Mouse (Mus musculus): ENCODE results near the gene S100a5. TPM values are rescaled to one million over a fixed set of nuclear protein-coding genes. Genes with fewer than 3 reads are reported as not detected.

The S100a5 gene
- total RNA-seq, 2 experiments from 2014 or later = not detected

DNA sequence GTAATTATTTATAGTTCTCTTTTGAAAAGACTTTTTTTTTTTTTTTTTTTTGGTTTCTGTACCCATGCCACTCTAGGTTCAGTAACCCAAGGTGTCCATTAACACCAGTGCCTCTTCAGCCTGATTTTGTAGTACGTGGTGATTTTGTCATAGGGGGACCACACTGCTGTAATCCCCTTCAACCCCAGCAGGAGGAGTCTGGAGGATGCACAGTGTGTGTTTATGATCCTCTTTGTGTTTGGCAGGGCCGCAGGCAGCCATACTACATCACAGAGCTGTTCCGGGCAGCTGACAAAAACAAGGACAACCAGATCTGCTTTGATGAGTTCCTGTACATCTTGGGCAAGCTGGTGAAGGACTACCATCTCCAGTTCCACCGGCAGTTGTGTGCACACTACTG, 49.1 kb downstream of the S100a5 start:
- intact Hi-C loops (cut with DNase I) = no loop called here
- no peak for DNase-seq (ENCODE audit: extremely low spot score in 1 of 2, low spot score in 2 of 2)
- H3K27ac ChIP-seq = no peak overlapping the region
- TF ChIP-seq CTCF (IDR thresholded peaks at IDR 0.05) = peak; percentile 12
- H3K4me3 ChIP-seq = no peak overlapping the region

DNA sequence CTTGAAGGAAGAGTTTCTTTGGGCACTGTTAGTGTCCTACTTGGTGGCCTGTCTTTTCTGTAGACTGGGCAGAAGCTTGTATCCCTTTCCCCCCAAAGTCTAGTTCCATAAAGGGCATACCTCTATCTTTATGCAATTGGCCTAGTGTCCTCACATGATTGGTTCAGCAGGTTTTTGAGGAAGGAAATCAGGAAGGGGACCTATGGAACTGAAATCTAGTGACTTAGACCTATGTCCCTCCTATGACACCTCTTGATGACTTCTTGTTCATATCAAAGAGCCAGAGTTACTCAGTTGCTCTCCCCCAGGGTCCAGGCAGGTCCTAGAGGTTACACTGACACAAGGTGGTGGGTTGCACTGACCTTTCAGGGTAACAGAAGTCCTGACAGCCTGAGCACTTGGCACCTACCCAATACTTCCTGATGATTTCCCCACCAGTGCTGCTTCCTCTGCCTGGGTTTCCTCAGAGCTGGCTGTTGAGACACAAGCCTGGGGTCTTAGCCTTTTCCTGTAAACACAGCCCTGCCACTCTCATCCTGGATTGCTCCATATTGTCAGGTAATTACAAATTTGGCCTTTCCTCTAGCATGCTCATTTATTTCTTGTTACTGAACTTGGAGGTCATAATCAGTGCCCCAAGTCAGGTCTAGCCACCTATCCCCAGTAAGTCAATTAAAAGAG, 51.2 kb downstream of the S100a5 start:
- no peak for DNase-seq (ENCODE audit: extremely low spot score in 1 of 2, low spot score in 2 of 2)
- Histone ChIP-seq H3K4me3 (no peak overlapping the region), H3K27ac (no peak overlapping the region)
- no peak for TF ChIP-seq CTCF (IDR thresholded peaks at IDR 0.05)
- intact Hi-C loops (cut with DNase I) = no loop called here

Other genes with a start within 250 kb of the S100a5 start
- gene Slc27a3, start 218.6 kb upstream of the S100a5 start, total RNA-seq (2021) = 1 to 10 TPM; 8.1 to 8.3 TPM
- 10 to 100 TPM; 62.1 to 65.7 TPM for gene Ints3, start 174.9 kb upstream of the S100a5 start, total RNA-seq (2021)
- 1 to 10 TPM; 3.3 TPM for gene Npr1, start 142.7 kb upstream of the S100a5 start, total RNA-seq (2021)
- 10 to 100 TPM; 75.1 to 92.3 TPM for gene Ilf2, start 132.4 kb upstream of the S100a5 start, total RNA-seq (2021)
- gene Snapin, start 117.5 kb upstream of the S100a5 start, total RNA-seq (2021) = 10 to 100 TPM; 48.8 to 50.9 TPM
- 100 to 1,000 TPM; 164 TPM for gene Chtop, start 99.0 kb upstream of the S100a5 start, total RNA-seq (2021)
- 100 to 1,000 TPM; 119 to 123 TPM for gene S100a1, start 94.1 kb upstream of the S100a5 start, total RNA-seq (2021)
- 10 to 100 TPM; 15.4 to 18.1 TPM for gene S100a13, start 94.1 kb upstream of the S100a5 start, total RNA-seq (2021)
- under 1 TPM in 1 of 2 experiments, not detected in 1; 0.34 TPM for gene S100a14, start 81.7 kb upstream of the S100a5 start, total RNA-seq (2021)
- gene S100a16, start 71.3 kb upstream of the S100a5 start, total RNA-seq (2021) = 10 to 100 TPM; 60.2 to 70.1 TPM
- under 1 TPM; 0.56 to 0.81 TPM for gene S100a3, start 47.9 kb upstream of the S100a5 start, total RNA-seq (2021)
- not detected for gene S100a2, start 18.3 kb upstream of the S100a5 start, total RNA-seq (2021)
- not detected for gene Gm42674, start 6.6 kb upstream of the S100a5 start, total RNA-seq (2021)
- gene S100a4, start 4.8 kb upstream of the S100a5 start, total RNA-seq (2021) = 1 to 10 TPM; 4.6 to 4.8 TPM
- gene S100a6, start 4.4 kb downstream of the S100a5 start, total RNA-seq (2021) = 10 to 100 TPM; 28.8 to 31.0 TPM
- gene S100a7a, start 45.5 kb downstream of the S100a5 start, total RNA-seq (2021) = 1 to 10 TPM in 1 of 2 experiments, under 1 TPM in 1; 0.72 to 1.1 TPM
- gene S100a8, start 60.5 kb downstream of the S100a5 start, total RNA-seq (2021) = 1 to 10 TPM in 1 of 2 experiments, not detected in 1; 3.0 TPM
- 1 to 10 TPM in 1 of 2 experiments, not detected in 1; 2.1 TPM for gene S100a9, start 87.2 kb downstream of the S100a5 start, total RNA-seq (2021)
- not detected for gene Pglyrp4, start 118.4 kb downstream of the S100a5 start, total RNA-seq (2021)
- not detected for gene Gm5849, start 169.4 kb downstream of the S100a5 start, total RNA-seq (2021)

Data from left cerebral cortex, adult 2 months (tissue).